Mouse (Mus musculus): ENCODE data around the gene Itgb2. TPM values are rescaled to one million over a fixed set of nuclear protein-coding genes. Genes with fewer than 3 reads are reported as not detected.

Itgb2 gene
- polyA plus RNA-seq, 1 experiment from 2014 or later: 0.67 TPM

GRCm38 (mm10) chr10:77554918-77555317 lies 24.9 kb downstream of the Itgb2 start:
- no peak for ATAC-seq
- 92% methylated on average over 4 of the region's 4 CpGs for WGBS
- no peak overlapping the region for H3K4me2 ChIP-seq (ENCODE audit: low read length)
- no peaks in the 10 kb centered on the region for H3K9me3 ChIP-seq (replicated peaks; ENCODE audit: control insufficient read depth, low read length)
- H3K27me3 ChIP-seq (replicated peaks; ENCODE audit: control insufficient read depth, insufficient read depth, low read length): no peaks in the 10 kb centered on the region
- H3K4me3 ChIP-seq (ENCODE audit: low read depth, low read length): no peak overlapping the region
- no peak overlapping the region for H3K27ac ChIP-seq (ENCODE audit: low read depth, low read length)
- no peaks in the 10 kb centered on the region for H3K36me3 ChIP-seq (ENCODE audit: control insufficient read depth, insufficient read depth, low read length)
- no peak for DNase-seq (ENCODE audit: low spot score)
- no peak overlapping the region for H3K9ac ChIP-seq (ENCODE audit: low read length)
- H3K4me1 ChIP-seq (ENCODE audit: control insufficient read depth, insufficient read depth, low read length): no peaks in the 10 kb centered on the region

GRCm38 (mm10) chr10:77556631-77557030 lies 26.6 kb downstream of the Itgb2 start:
- no peak overlapping the region for H3K4me2 ChIP-seq (ENCODE audit: low read length)

GRCm38 (mm10) chr10:77557641-77558040 lies 27.6 kb downstream of the Itgb2 start:
- Histone ChIP-seq H3K27ac (ENCODE audit: low read depth, low read length) (no peak overlapping the region), H3K4me2 (ENCODE audit: low read length) (no peak overlapping the region), H3K4me3 (ENCODE audit: low read depth, low read length) (no peak overlapping the region), H3K27me3 (replicated peaks; ENCODE audit: control insufficient read depth, insufficient read depth, low read length) (no peaks in the 10 kb centered on the region), H3K9ac (ENCODE audit: low read length) (no peak overlapping the region), H3K36me3 (ENCODE audit: control insufficient read depth, insufficient read depth, low read length) (no peaks in the 10 kb centered on the region), H3K9me3 (replicated peaks; ENCODE audit: control insufficient read depth, low read length) (no peaks in the 10 kb centered on the region), H3K4me1 (ENCODE audit: control insufficient read depth, insufficient read depth, low read length) (no peaks in the 10 kb centered on the region)
- ATAC-seq (no peak), DNase-seq (ENCODE audit: low spot score) (no peak)
- WGBS: 86% methylated on average over 4 of the region's 4 CpGs

More at GRCm38 (mm10) chr10:77556631-77557030, 26.6 kb downstream of the Itgb2 start:
- WGBS: 88% methylated on average over 7 of the region's 7 CpGs
- no peak overlapping the region for H3K9ac ChIP-seq (ENCODE audit: low read length)
- H3K4me3 ChIP-seq (ENCODE audit: low read depth, low read length): no peak overlapping the region
- no peaks in the 10 kb centered on the region for H3K36me3 ChIP-seq (ENCODE audit: control insufficient read depth, insufficient read depth, low read length)
- DNase-seq (ENCODE audit: low spot score): no peak
- no peak overlapping the region for H3K27ac ChIP-seq (ENCODE audit: low read depth, low read length)
- ATAC-seq: no peak
- H3K4me1 ChIP-seq (ENCODE audit: control insufficient read depth, insufficient read depth, low read length): no peaks in the 10 kb centered on the region
- no peaks in the 10 kb centered on the region for H3K27me3 ChIP-seq (replicated peaks; ENCODE audit: control insufficient read depth, insufficient read depth, low read length)
- no peaks in the 10 kb centered on the region for H3K9me3 ChIP-seq (replicated peaks; ENCODE audit: control insufficient read depth, low read length)

GRCm38 (mm10) chr10:77560090-77560489 lies 30.0 kb downstream of the Itgb2 start:
- H3K27ac ChIP-seq (ENCODE audit: low read depth, low read length): no peak overlapping the region
- no peaks in the 10 kb centered on the region for H3K27me3 ChIP-seq (replicated peaks; ENCODE audit: control insufficient read depth, insufficient read depth, low read length)
- H3K4me2 ChIP-seq (ENCODE audit: low read length): no peak overlapping the region
- ATAC-seq (no peak), DNase-seq (ENCODE audit: low spot score) (no peak)
- no peaks in the 10 kb centered on the region for H3K4me1 ChIP-seq (ENCODE audit: control insufficient read depth, insufficient read depth, low read length)
- H3K9ac ChIP-seq (ENCODE audit: low read length): no peak overlapping the region
- H3K4me3 ChIP-seq (ENCODE audit: low read depth, low read length): no peak overlapping the region
- no peaks in the 10 kb centered on the region for H3K9me3 ChIP-seq (replicated peaks; ENCODE audit: control insufficient read depth, low read length)
- 89% methylated on average over 11 of the region's 11 CpGs for WGBS
- no peaks in the 10 kb centered on the region for H3K36me3 ChIP-seq (ENCODE audit: control insufficient read depth, insufficient read depth, low read length)

- Histone ChIP-seq H3K4me2 (ENCODE audit: low read length) (no peak overlapping the region), H3K27ac (ENCODE audit: low read depth, low read length) (no peak overlapping the region), H3K27me3 (replicated peaks; ENCODE audit: control insufficient read depth, insufficient read depth, low read length) (no peaks in the 10 kb centered on the region), H3K9me3 (replicated peaks; ENCODE audit: control insufficient read depth, low read length) (no peaks in the 10 kb centered on the region), H3K36me3 (ENCODE audit: control insufficient read depth, insufficient read depth, low read length) (no peaks in the 10 kb centered on the region), H3K9ac (ENCODE audit: low read length) (no peak overlapping the region), H3K4me1 (ENCODE audit: control insufficient read depth, insufficient read depth, low read length) (no peaks in the 10 kb centered on the region), H3K4me3 (ENCODE audit: low read depth, low read length) (no peak overlapping the region)
- WGBS: 87% methylated on average over 9 of the region's 9 CpGs
- DNase-seq (ENCODE audit: low spot score): no peak
- no peak for ATAC-seq
These were observed 30.8 kb downstream of the Itgb2 start for GRCm38 (mm10) chr10:77560830-77561229.

GRCm38 (mm10) chr10:77561508-77561907 lies 31.5 kb downstream of the Itgb2 start:
- H3K27me3 ChIP-seq (replicated peaks; ENCODE audit: control insufficient read depth, insufficient read depth, low read length): no peaks in the 10 kb centered on the region
- no peak overlapping the region for H3K27ac ChIP-seq (ENCODE audit: low read depth, low read length)
- H3K4me3 ChIP-seq (ENCODE audit: low read depth, low read length): no peak overlapping the region
- 69% methylated on average over 2 of the region's 2 CpGs for WGBS
- ATAC-seq (no peak), DNase-seq (ENCODE audit: low spot score) (no peak)
- no peak overlapping the region for H3K4me2 ChIP-seq (ENCODE audit: low read length)
- no peak overlapping the region for H3K9ac ChIP-seq (ENCODE audit: low read length)
- H3K36me3 ChIP-seq (ENCODE audit: control insufficient read depth, insufficient read depth, low read length): no peaks in the 10 kb centered on the region
- H3K9me3 ChIP-seq (replicated peaks; ENCODE audit: control insufficient read depth, low read length): no peaks in the 10 kb centered on the region
- no peaks in the 10 kb centered on the region for H3K4me1 ChIP-seq (ENCODE audit: control insufficient read depth, insufficient read depth, low read length)

- DNase-seq (ENCODE audit: low spot score) (no peak), ATAC-seq (no peak)
- H3K4me2 ChIP-seq (ENCODE audit: low read length): no peak overlapping the region
- H3K9me3 ChIP-seq (replicated peaks; ENCODE audit: control insufficient read depth, low read length): no peaks in the 10 kb centered on the region
- no peak overlapping the region for H3K9ac ChIP-seq (ENCODE audit: low read length)
- 81% methylated on average over 8 of the region's 8 CpGs for WGBS
- H3K4me1 ChIP-seq (ENCODE audit: control insufficient read depth, insufficient read depth, low read length): no peaks in the 10 kb centered on the region
- H3K27ac ChIP-seq (ENCODE audit: low read depth, low read length): no peak overlapping the region
- no peaks in the 10 kb centered on the region for H3K27me3 ChIP-seq (replicated peaks; ENCODE audit: control insufficient read depth, insufficient read depth, low read length)
- no peaks in the 10 kb centered on the region for H3K36me3 ChIP-seq (ENCODE audit: control insufficient read depth, insufficient read depth, low read length)
- H3K4me3 ChIP-seq (ENCODE audit: low read depth, low read length): no peak overlapping the region
These were observed 35.0 kb downstream of the Itgb2 start for GRCm38 (mm10) chr10:77565005-77565404.

- Histone ChIP-seq H3K4me2 (ENCODE audit: low read length) (no peak overlapping the region), H3K9me3 (replicated peaks; ENCODE audit: control insufficient read depth, low read length) (no peaks in the 10 kb centered on the region), H3K4me1 (ENCODE audit: control insufficient read depth, insufficient read depth, low read length) (no peaks in the 10 kb centered on the region), H3K27ac (ENCODE audit: low read depth, low read length) (no peak overlapping the region), H3K9ac (ENCODE audit: low read length) (no peak overlapping the region), H3K36me3 (ENCODE audit: control insufficient read depth, insufficient read depth, low read length) (no peaks in the 10 kb centered on the region), H3K27me3 (replicated peaks; ENCODE audit: control insufficient read depth, insufficient read depth, low read length) (no peaks in the 10 kb centered on the region), H3K4me3 (ENCODE audit: low read depth, low read length) (no peak overlapping the region)
- WGBS: 33% methylated on average over 8 of the region's 8 CpGs
- DNase-seq (ENCODE audit: low spot score) (peak; percentile 48), ATAC-seq (no peak)
These were observed 36.6 kb downstream of the Itgb2 start for GRCm38 (mm10) chr10:77566651-77567050.

GRCm38 (mm10) chr10:77569481-77569880 lies 39.4 kb downstream of the Itgb2 start:
- Histone ChIP-seq H3K9me3 (replicated peaks; ENCODE audit: control insufficient read depth, low read length) (no peaks in the 10 kb centered on the region), H3K9ac (ENCODE audit: low read length) (no peak overlapping the region), H3K4me1 (ENCODE audit: control insufficient read depth, insufficient read depth, low read length) (no peaks in the 10 kb centered on the region), H3K27ac (ENCODE audit: low read depth, low read length) (no peak overlapping the region), H3K27me3 (replicated peaks; ENCODE audit: control insufficient read depth, insufficient read depth, low read length) (no peaks in the 10 kb centered on the region), H3K4me3 (ENCODE audit: low read depth, low read length) (no peak overlapping the region), H3K4me2 (ENCODE audit: low read length) (no peak overlapping the region), H3K36me3 (ENCODE audit: control insufficient read depth, insufficient read depth, low read length) (no peaks in the 10 kb centered on the region)
- DNase-seq (ENCODE audit: low spot score) (no peak), ATAC-seq (no peak)
- 48% methylated on average over 7 of the region's 7 CpGs for WGBS
